Mouse (Mus musculus): ENCODE results near the gene Igf2bp2.

DNA sequence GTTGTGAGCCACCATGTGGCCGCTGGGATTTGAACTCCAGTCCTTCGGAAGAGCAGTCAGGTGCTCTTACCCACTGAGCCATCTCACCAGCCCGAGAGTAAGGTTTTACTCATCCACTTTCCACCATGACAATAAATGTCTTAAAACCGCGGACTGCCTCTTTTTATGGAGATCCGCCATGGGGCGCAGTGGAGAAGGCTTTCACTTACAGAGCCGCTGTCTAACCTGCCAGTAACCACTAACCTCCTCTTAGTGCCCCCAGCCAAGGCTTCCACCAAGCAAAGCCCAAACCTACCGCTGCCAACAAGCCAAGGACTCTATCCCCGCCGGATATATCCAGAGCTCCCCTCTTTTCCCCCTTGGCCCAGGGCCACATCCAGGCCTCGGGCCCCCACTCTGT lies 24.3 kb upstream of the Igf2bp2 start:
- TF ChIP-seq HCFC1 (IDR thresholded peaks at IDR 0.05; ENCODE audit: borderline replicate concordance, insufficient read depth, low read length) (no peak), ZNF384 (IDR thresholded peaks at IDR 0.05; ENCODE audit: low read depth, low read length) (no peak), ZC3H11A (IDR thresholded peaks at IDR 0.05; ENCODE audit: borderline replicate concordance, low read depth, low read length) (no peak)
